Mouse (Mus musculus) cerebellum, adult 2 months (tissue): Measurements from ENCODE around the gene Znhit1.

Experiments used
- CTCF ChIP-seq: fragments of 200-500 bp; IDR thresholded peaks from 2 replicates; pipeline ENCODE4 v1.5.1; 2011; ENCODE audit warnings: low read depth, mild to moderate bottlenecking, control low read depth, low read length, moderate library complexity, borderline replicate concordance; ENCODE audit not compliant: insufficient read depth
- POLR2A ChIP-seq: fragments of 200-500 bp; IDR thresholded peaks from 2 replicates; pipeline ENCODE4 v1.6.1; 2011; ENCODE audit warnings: low read length, control low read depth, borderline replicate concordance; ENCODE audit not compliant: insufficient read depth

- no peak for TF ChIP-seq CTCF
- TF ChIP-seq POLR2A, result no peak
Measured at GRCm38 (mm10) chr5:137032641-137033074, 44.8 kb upstream of the Znhit1 start.
